Mouse (Mus musculus) midbrain, embryonic 12.5 days (tissue): ENCODE results near the gene Rapgef3. TPM values are rescaled to one million over a fixed set of nuclear protein-coding genes. Genes with fewer than 3 reads are reported as not detected.

ENCODE experiments used
- ATAC-seq: fragments of 200-750 bp; cut with Nextera tagmentation; 2 replicates; pipeline ENCODE4 v1.8.0; 2017; ENCODE audit warnings: low read depth, moderate TSS enrichment, moderate library complexity; ENCODE audit not compliant: low FRiP score
- H3K27ac ChIP-seq: fragments of 300-500 bp; sonication (generic); replicated peaks from 2 replicates; pipeline ENCODE4 v1.5.1; 2016; ENCODE audit warnings: mild to moderate bottlenecking
- H3K27me3 ChIP-seq: fragments of 300-500 bp; sonication (generic); 2 replicates; pipeline ENCODE4 v1.6.1; 2016; ENCODE audit warnings: mild to moderate bottlenecking
- H3K36me3 ChIP-seq: fragments of 300-500 bp; sonication (generic); 2 replicates; pipeline ENCODE4 v1.6.1; 2016
- H3K4me1 ChIP-seq: fragments of 300-500 bp; sonication (generic); 2 replicates; pipeline ENCODE4 v1.6.1; 2016
- H3K4me2 ChIP-seq: fragments of 300-500 bp; sonication (generic); replicated peaks from 2 replicates; pipeline ENCODE4 v1.6.1; 2016; ENCODE audit warnings: mild to moderate bottlenecking, moderate library complexity
- H3K4me3 ChIP-seq: fragments of 300-500 bp; sonication (generic); 2 replicates; pipeline ENCODE4 v1.5.1; 2016; ENCODE audit warnings: mild to moderate bottlenecking
- H3K9ac ChIP-seq: fragments of 300-500 bp; sonication (generic); replicated peaks from 2 replicates; pipeline ENCODE4 v1.6.1; 2016; ENCODE audit warnings: mild to moderate bottlenecking, moderate library complexity
- H3K9me3 ChIP-seq: fragments of 300-500 bp; sonication (generic); 2 replicates; pipeline ENCODE4 v1.6.1; 2016; ENCODE audit warnings: mild to moderate bottlenecking
- WGBS: fragments of 180-500 bp; shearing (Covaris S2); methylation state at CpG from one replicate; pipeline ENCODE4 v1.1.7; 2016; 5-methylcytosine and 5-hydroxymethylcytosine counted together
- polyA plus RNA-seq: library from polyadenylated mRNA; unstranded; fragments of >200 nt; fragmentation: Nextera tagmentation; extraction: Ambion mirVana; gene quantifications from 2 replicates; pipeline ENCODE4 v1.2.1, GENCODE M21; 2016

Rapgef3 gene
- polyA plus RNA-seq, result 8.0 and 8.6 TPM in 2 replicates

GRCm38 (mm10) chr15:97767280-97768186 lies at the start of gene Rapgef3:
Gene Rapgef3 (minus strand): TSS chr15:97767972.
- Histone ChIP-seq H3K4me2 (peak within 1 kb of the TSS; percentile 91), H3K4me1 (peaks cover 36% of the 10 kb centered on the region), H3K27ac (no peak within 1 kb of the TSS), H3K36me3 (no peaks in the 10 kb centered on the region), H3K9ac (peak within 1 kb of the TSS; percentile 59), H3K4me3 (peak within 1 kb of the TSS; percentile 48), H3K9me3 (no peaks in the 10 kb centered on the region), H3K27me3 (peaks cover 77% of the 10 kb centered on the region)
- under 1% methylated on average over 43 of the region's 44 CpGs for WGBS
- peak; percentile 82 for ATAC-seq

GRCm38 (mm10) chr15:97816199-97816994 lies 48.6 kb upstream of the Rapgef3 start:
- H3K36me3 ChIP-seq, result peaks cover 5% of the 10 kb centered on the region; the same call in 1 of the 2 replicates
- 94% methylated on average over 17 of the region's 17 CpGs for WGBS
- ATAC-seq, result no peak
- H3K4me1 ChIP-seq, result peaks cover 27% of the 10 kb centered on the region
- H3K9me3 ChIP-seq, result no peaks in the 10 kb centered on the region
- no peak overlapping the region for H3K27ac ChIP-seq
- H3K4me3 ChIP-seq, result no peak overlapping the region
- no peak overlapping the region for H3K4me2 ChIP-seq
- H3K27me3 ChIP-seq, result no peaks in the 10 kb centered on the region
- no peak overlapping the region for H3K9ac ChIP-seq

- Histone ChIP-seq H3K4me1 (peaks cover 25% of the 10 kb centered on the region), H3K27me3 (no peaks in the 10 kb centered on the region), H3K9ac (no peak overlapping the region), H3K36me3 (peaks cover 6% of the 10 kb centered on the region), H3K27ac (no peak overlapping the region), H3K9me3 (no peaks in the 10 kb centered on the region), H3K4me3 (no peak overlapping the region), H3K4me2 (no peak overlapping the region)
- 92% methylated on average over 4 of the region's 4 CpGs for WGBS
- ATAC-seq, result no peak
Measured at GRCm38 (mm10) chr15:97815254-97815653, 47.5 kb upstream of the Rapgef3 start.

- H3K27me3 ChIP-seq, result no peaks in the 10 kb centered on the region
- no peak overlapping the region for H3K4me2 ChIP-seq
- no peaks in the 10 kb centered on the region for H3K9me3 ChIP-seq
- no peak for ATAC-seq
- H3K27ac ChIP-seq, result 0 out of 2 replicates have a peak overlapping the region, but pooled peaks have one; percentile 3
- no peak overlapping the region for H3K9ac ChIP-seq
- peaks cover 10% of the 10 kb centered on the region for H3K36me3 ChIP-seq
- H3K4me3 ChIP-seq, result no peak overlapping the region
- WGBS, result 59% methylated on average over 5 of the region's 5 CpGs
- H3K4me1 ChIP-seq, result peaks cover 25% of the 10 kb centered on the region
Measured at GRCm38 (mm10) chr15:97814703-97815102, 46.9 kb upstream of the Rapgef3 start.

GRCm38 (mm10) chr15:97813452-97814204 lies 45.9 kb upstream of the Rapgef3 start:
- WGBS, result 45% methylated on average over 21 of the region's 21 CpGs
- peaks cover 25% of the 10 kb centered on the region for H3K4me1 ChIP-seq

GRCm38 (mm10) chr15:97812875-97813274 lies 45.1 kb upstream of the Rapgef3 start:
- Histone ChIP-seq H3K27ac (no peak overlapping the region), H3K36me3 (peaks cover 28% of the 10 kb centered on the region), H3K9me3 (no peaks in the 10 kb centered on the region), H3K9ac (no peak overlapping the region), H3K4me2 (no peak overlapping the region), H3K27me3 (no peaks in the 10 kb centered on the region), H3K4me1 (peaks cover 25% of the 10 kb centered on the region), H3K4me3 (no peak overlapping the region)
- ATAC-seq, result no peak
- WGBS, result 77% methylated on average over 7 of the region's 7 CpGs

More at GRCm38 (mm10) chr15:97813452-97814204, 45.9 kb upstream of the Rapgef3 start:
- no peak overlapping the region for H3K4me3 ChIP-seq
- H3K27ac ChIP-seq, result no peak overlapping the region; the same call in 1 of the 2 replicates
- no peaks in the 10 kb centered on the region for H3K9me3 ChIP-seq
- ATAC-seq, result no peak
- peaks cover 21% of the 10 kb centered on the region for H3K36me3 ChIP-seq
- H3K4me2 ChIP-seq, result no peak overlapping the region
- no peaks in the 10 kb centered on the region for H3K27me3 ChIP-seq
- H3K9ac ChIP-seq, result no peak overlapping the region

GRCm38 (mm10) chr15:97812126-97812525 lies 44.4 kb upstream of the Rapgef3 start:
- Histone ChIP-seq H3K4me2 (no peak overlapping the region), H3K9ac (no peak overlapping the region), H3K4me1 (peaks cover 25% of the 10 kb centered on the region), H3K27me3 (no peaks in the 10 kb centered on the region), H3K36me3 (peaks cover 36% of the 10 kb centered on the region), H3K4me3 (no peak overlapping the region), H3K9me3 (no peaks in the 10 kb centered on the region), H3K27ac (no peak overlapping the region)
- no peak for ATAC-seq
- WGBS, result 79% methylated on average over 6 of the region's 6 CpGs

- Histone ChIP-seq H3K9me3 (no peaks in the 10 kb centered on the region), H3K27ac (no peak overlapping the region), H3K4me3 (no peak overlapping the region), H3K36me3 (peaks cover 43% of the 10 kb centered on the region), H3K4me1 (peaks cover 25% of the 10 kb centered on the region), H3K4me2 (no peak overlapping the region), H3K9ac (no peak overlapping the region), H3K27me3 (no peaks in the 10 kb centered on the region)
- 88% methylated on average over 9 of the region's 9 CpGs for WGBS
- ATAC-seq, result no peak
Measured at GRCm38 (mm10) chr15:97811307-97811706, 43.5 kb upstream of the Rapgef3 start.

- Histone ChIP-seq H3K36me3 (peaks cover 47% of the 10 kb centered on the region), H3K4me1 (peaks cover 25% of the 10 kb centered on the region), H3K4me3 (no peak overlapping the region)
Measured at GRCm38 (mm10) chr15:97810399-97810798, 42.6 kb upstream of the Rapgef3 start.

GRCm38 (mm10) chr15:97809942-97810341 lies 42.2 kb upstream of the Rapgef3 start:
- no peak overlapping the region for H3K9ac ChIP-seq
- no peak overlapping the region for H3K27ac ChIP-seq
- WGBS, result 91% methylated on average over 5 of the region's 5 CpGs
- H3K36me3 ChIP-seq, result peaks cover 49% of the 10 kb centered on the region
- no peak overlapping the region for H3K4me2 ChIP-seq
- no peaks in the 10 kb centered on the region for H3K27me3 ChIP-seq
- no peaks in the 10 kb centered on the region for H3K9me3 ChIP-seq
- ATAC-seq, result no peak
- H3K4me3 ChIP-seq, result no peak overlapping the region
- H3K4me1 ChIP-seq, result peaks cover 25% of the 10 kb centered on the region

More at GRCm38 (mm10) chr15:97810399-97810798, 42.6 kb upstream of the Rapgef3 start:
- no peak overlapping the region for H3K9ac ChIP-seq
- no peaks in the 10 kb centered on the region for H3K27me3 ChIP-seq
- WGBS, result 94% methylated on average over 5 of the region's 5 CpGs
- no peak overlapping the region for H3K4me2 ChIP-seq
- H3K27ac ChIP-seq, result no peak overlapping the region
- H3K9me3 ChIP-seq, result no peaks in the 10 kb centered on the region
- ATAC-seq, result no peak

- Histone ChIP-seq H3K27ac (no peak overlapping the region), H3K4me1 (peaks cover 24% of the 10 kb centered on the region), H3K36me3 (peaks cover 55% of the 10 kb centered on the region), H3K27me3 (no peaks in the 10 kb centered on the region), H3K4me2 (no peak overlapping the region), H3K9ac (no peak overlapping the region), H3K9me3 (no peaks in the 10 kb centered on the region), H3K4me3 (no peak overlapping the region)
- 88% methylated on average over 14 of the region's 14 CpGs for WGBS
- ATAC-seq, result no peak
Measured at GRCm38 (mm10) chr15:97809206-97809605, 41.4 kb upstream of the Rapgef3 start.
